Mouse (Mus musculus): ENCODE measurements around the gene Otof.
A peak's percentile ranks its signal among the peaks of the same experiment; 100 is the strongest.

Gene Otof

DNA sequence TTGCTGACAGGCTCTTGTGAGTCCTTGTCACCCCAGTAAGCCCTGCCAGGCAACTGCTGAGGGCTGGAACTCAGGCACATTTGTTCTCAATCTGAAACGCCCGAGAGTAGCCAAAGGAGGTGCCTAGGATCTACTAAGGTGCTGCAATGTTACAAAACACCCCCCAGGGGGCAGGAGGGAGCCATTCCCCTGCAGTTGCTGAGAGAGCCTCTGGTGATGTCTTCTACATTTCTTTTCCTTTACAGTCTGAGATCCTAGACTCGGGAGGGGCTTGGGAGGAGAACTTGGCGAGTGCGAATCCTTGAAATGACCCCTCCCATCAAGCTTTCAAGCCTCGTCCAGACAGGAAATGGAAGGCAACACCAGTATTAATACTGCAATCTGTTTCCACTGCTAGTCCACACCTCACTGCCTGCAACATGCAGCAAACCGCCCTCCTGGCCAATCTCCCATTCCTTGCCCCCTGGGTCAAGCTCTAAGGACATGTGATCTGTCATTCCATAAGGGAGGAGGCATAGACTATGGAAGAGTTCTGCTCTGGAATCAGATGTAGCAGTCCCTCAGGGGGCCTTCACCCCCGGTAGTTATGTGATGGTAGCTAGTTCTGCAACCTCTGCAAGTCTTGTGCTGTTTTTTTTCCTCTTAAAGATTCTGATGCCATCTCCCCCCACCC is 38.0 kb downstream of the Otof start:
- DNase-seq (ENCODE audit: low spot score in 2 of 2): peak; percentile 10 to 24

DNA sequence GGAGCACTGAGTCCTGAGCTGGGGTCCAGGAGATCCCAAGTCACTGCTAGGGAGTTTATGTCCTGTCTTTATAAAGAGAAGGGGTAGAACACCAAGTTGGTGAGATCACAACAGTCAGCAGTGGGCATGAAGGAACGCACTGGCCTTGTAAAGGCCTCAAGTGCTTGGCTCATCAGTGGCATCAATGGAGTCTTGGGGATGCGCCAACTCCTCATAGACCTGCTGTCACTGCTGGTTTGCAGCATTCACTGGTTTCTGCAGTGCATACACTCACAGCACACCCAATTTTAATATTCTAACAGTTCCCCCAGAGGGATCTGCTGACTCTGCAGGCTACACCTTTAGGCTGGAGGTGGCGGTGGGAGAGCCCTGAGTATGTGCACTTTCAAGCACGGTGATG is 38.6 kb downstream of the Otof start:
- no peak for DNase-seq (ENCODE audit: low spot score in 2 of 2)

DNA sequence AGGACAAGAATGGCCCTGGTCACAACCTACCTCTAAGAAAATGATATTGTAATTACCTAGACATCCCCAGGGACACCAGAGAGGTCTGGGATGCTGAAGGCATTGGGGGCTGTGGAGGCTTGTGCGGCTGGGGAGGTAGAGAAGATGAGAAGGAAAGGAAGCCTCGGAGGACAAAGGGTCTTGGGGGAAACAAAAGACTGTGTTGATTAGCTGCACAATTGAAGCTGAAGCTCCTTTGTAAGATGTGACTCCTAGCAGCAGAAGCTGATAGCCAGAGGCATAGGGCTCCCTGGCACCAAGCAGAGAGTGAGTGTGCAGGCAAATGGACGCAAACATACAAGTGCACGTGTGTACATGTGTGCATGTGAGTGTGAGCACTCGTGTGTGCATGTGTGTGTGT is 45.1 kb downstream of the Otof start:
- no peak for DNase-seq (ENCODE audit: low spot score in 2 of 2)

DNA sequence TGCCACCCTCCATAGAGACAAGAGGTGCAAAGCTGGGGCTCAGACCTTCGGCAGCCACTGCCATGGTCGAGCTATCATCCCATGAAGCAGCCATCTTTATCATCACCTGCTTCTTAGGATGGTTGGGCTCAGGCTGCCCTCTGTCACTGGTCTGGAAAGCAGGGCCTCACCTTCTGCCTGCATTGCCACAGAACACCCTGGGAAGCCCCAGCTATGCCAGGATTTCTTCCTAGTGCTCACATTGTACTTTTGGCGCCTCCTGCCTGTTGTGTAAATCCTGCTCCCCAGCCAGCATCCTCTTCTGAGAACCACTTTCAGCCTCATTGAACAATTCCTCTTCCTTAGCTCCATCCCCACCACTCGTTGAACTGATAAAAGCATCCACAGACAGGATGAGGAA is 45.9 kb downstream of the Otof start:
- no peak for DNase-seq (ENCODE audit: low spot score in 2 of 2)

DNA sequence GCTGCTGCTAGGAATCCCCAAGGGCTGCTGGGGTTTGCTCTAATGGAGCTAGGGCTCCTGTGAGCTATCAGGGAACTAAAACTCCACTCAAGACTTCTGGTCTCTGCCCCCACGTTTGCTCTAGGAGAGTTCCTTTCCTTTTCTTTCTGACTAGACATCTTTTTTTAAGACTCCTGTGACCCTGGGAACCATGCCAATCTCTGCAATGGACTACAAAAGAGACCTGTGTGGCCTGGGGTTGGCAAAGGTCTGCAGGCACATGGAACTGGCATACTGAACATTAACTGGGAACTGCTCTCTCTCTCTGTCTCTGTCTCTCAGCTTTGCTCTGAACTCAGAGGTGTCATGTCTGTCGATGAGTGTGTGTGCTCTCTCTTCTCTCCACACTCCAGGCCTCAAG is 46.4 kb downstream of the Otof start:
- DNase-seq (ENCODE audit: low spot score in 2 of 2): no peak

DNA sequence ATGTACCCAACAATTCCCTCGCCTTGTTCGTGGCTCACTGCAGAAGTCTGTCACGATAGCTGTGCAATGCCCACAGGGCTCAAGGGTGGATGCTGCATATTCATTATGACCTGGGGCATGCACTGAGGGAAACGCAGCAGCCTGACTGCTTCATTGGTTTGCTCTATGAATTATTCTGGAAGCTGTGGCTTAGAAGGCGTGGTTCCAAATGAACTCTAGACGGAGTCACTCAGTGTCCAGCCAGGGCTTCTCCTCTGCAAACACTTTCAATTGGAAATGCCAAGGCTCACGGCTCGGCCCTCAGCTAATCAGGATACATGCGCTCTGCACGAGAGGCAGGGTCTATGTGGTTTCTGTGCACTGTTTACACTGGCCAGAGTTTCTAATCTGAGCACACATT is 50.2 kb downstream of the Otof start:
- no peak for DNase-seq (ENCODE audit: low spot score in 2 of 2)

DNA sequence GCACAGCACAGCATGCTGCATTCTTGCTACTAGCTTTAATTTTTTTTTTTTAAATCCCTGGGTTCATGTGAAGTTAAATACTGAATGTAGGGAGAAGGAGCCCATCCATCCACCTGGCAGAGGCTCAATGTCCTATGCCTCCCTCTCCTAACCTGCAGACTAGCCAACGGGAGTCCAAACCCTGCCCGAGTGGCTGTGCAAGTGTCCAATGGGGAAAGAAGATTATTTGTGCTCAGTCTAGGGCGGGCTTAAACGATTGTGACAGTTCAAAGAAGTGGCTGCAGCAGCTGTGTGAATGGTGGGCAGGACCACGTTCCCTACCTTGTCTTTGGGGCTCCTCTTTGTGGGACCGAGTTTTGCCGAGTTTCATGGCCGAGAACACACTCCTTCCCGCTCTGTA is 54.9 kb downstream of the Otof start:
- DNase-seq (ENCODE audit: low spot score in 2 of 2): no peak

DNA sequence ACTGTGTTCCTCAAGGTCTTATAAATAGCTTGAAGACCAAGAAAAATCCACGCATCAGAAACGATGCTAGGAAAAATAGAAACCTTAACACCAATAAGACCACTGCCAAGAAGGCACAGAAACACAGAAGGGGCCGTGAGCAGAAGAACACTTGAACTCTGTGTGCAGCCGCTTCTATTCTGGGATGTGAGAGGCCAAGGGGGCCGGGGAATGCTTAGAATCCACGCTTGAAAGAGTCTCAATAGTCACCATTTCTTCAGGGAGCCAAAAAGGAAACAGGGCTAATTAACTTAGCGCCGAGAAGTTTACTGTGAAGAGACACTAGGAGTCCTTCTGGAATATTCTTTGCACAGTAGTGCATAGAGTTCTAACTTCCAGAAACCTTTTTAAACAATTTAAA is 60.6 kb downstream of the Otof start:
- no peak for DNase-seq (ENCODE audit: low spot score in 2 of 2)

DNA sequence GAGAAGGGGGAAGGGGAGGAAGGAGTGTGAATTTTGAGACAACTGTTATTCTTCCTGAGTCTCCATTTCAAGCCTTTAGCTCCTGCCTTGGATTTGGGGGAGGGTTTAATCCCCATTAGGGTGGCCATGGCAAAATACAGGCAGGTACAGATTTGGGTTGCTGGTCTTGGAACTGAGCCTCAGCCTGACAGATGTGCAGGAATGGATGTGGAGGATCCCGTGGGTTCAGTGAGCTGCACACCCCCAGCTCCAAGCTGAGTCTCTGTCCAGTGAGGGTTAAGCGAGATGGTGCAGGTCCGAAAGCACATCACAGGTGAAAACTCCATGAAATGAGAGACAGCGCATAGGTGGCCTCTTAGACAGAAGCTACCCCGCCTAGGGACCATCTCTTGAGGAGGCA is 61.2 kb downstream of the Otof start:
- no peak for DNase-seq (ENCODE audit: low spot score in 2 of 2)

DNA sequence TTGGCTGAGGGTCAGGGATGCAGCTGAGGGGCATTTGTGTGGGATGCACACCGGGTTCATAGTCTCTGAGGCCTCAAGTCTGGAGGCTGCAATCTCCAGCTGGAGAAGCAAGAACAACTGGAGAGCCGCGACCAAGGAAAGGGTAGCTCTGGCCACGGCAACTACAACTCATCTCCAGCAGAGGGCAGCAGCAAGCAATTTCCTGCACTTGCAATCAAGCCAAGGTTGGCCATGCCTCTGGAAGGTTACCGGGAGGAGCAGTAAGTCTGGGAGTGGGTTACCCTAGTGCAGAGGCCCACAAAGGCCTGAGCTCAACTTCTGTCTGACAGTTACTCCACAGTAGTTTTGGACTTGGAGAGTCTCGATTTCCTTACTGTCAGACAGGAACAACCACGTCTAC is 70.3 kb downstream of the Otof start:
- DNase-seq (ENCODE audit: low spot score in 2 of 2): peak; percentile 15 to 57

DNA sequence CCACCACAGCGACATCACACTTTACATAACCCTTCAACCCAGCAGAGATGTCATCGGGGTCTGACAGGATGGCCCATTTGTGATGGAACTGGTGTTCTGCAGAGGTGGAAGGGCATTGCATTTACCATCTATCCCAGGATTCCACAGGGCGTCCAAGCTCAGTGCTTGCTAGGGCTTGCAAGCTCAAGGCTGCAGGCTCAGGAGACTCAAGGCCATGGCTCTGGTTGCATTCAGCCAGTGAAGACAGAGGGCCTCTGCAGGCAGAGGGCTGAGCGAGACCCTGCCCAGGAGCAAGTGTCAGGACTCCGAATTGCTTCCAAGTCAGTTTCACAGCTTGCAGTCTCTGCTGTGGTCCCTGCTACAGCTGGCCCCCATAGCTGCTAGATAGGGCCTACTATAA is 71.9 kb downstream of the Otof start:
- DNase-seq (ENCODE audit: low spot score in 2 of 2): no peak

DNA sequence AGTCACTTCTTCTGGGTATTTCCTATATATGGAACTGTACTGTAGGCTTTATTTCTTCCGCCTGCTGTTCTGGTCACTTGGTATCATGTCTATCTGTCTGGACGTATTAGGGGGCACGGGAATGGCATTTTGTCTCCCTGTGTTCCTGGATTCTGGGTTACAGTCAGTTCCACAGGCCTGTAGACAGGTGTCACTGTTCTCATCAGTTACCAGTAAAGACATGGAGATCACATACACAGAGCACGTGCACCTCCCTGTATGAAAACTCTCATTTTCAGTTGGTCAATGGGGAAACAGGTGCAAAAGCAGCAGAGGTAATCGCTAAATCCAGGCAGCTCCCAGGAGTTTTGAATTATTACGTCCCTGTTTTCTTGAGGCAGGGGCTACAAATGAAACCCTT is 74.0 kb downstream of the Otof start:
- no peak for DNase-seq (ENCODE audit: low spot score in 2 of 2)

DNA sequence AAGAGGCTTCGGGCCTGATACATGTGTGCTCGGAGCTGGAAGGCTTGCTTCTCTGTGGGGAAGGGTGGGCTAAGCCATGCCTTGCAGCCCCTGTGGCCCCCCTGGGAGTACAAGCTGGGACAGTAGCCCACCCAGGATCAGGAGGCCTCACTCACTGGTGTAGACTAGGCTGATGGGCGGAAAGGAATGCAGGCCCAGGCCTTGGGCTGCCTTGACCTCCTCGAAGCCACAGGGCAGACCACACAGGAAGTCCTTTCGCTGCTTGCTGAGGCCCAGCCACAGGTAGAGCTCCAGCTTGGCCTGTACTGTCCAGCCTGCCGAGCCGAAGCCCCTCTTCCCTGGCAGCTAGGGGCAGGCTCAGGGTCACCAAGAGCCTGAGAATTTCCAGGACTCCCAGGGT is 78.9 kb downstream of the Otof start:
- no peak for DNase-seq (ENCODE audit: low spot score in 2 of 2)

DNA sequence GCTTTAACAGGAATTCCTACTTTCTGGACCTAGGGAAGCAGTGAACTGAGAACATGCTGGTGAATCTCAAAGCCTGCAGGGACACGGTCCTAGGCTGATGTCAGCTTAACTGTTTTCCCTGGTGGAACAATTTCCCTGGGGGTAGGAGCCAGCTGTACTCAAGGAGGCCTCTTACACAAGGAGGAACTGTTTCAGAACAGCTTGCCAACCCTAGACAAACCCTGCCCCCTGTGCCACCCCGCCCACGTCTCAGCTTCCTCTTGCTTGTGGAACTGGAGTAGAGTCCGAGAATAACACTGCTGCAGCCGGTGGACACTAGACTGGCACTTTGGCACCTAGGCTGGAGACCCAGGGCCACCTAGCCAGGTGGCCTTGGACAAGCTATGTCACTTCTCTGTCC is 92.3 kb downstream of the Otof start:
- peak in 1 of 2 experiments; percentile 27 for DNase-seq (ENCODE audit: low spot score in 2 of 2)

DNA sequence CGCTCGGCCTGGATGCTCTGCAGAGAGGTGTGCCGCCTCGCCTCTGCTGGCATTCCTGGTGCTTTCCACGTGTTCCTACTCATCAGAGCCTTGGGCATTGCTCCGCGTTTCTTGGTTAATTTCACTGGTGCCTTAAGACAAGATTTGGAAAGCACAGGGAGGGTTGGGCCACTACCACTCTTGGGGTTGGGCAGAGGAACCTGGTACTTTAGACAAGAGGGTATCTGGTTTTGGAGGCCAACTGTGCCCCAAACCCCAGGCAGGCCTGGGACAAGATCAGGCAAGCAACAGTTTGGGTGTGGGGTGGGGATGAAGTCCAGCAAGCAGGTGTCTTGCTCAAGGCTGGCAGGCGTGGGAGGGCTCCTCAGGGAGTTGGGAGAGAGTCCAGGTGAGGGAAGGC is 94.3 kb downstream of the Otof start:
- peak in 1 of 2 experiments; percentile 8 for DNase-seq (ENCODE audit: low spot score in 2 of 2)

DNA sequence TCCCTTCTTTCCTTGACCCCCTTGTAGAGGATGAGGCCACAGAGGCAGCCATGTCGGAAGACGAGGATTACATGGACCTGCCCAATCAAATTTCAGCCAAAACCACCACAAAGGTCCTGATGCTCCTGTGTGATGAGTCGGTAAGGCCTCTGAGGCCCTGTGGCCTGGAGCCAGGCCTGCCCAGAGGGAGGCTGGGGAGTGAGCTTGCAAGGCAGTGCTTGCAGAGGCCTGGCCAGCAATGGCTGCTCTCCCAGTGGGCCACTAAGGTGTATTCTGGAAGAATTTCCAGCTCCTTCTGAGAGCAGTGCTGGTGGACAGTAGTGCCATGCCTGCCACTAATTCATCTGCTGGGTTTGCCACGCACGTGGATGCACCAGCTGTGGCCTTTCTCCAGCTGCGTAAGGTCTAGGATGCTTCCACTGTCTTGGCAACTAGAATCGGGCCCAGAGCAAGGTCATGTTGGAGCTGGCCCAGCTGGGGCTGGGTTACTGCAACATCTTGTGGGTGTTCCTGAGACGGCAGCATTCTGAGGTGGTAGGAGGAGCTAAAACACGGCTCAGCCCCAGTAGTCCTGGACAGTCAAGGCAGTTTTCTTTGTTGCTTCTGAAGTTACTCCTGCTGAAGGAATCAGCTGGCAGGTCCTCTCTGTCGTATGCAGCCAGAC is 103.2 kb downstream of the Otof start:
- no peak for DNase-seq (ENCODE audit: low spot score in 2 of 2)

DNA sequence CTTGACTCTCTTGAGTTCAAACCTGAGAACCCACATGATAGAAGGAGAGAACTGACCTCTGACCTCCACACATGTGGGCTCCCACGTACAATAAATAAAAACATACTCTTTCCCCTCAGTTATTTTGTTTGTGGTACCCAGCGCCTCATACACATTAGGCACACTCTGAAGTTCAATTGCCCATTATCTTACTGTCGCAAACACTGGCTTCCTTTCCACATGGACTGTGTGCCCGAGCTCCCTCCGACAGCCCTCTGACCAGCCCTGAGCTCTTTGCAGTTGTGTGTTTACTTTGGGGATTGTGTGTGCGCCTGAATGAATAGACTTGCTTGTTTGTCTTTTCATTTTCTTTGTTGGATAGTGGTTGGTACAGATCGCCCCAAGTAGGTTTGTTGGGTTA is 105.1 kb downstream of the Otof start:
- DNase-seq (ENCODE audit: low spot score in 2 of 2): no peak

DNA sequence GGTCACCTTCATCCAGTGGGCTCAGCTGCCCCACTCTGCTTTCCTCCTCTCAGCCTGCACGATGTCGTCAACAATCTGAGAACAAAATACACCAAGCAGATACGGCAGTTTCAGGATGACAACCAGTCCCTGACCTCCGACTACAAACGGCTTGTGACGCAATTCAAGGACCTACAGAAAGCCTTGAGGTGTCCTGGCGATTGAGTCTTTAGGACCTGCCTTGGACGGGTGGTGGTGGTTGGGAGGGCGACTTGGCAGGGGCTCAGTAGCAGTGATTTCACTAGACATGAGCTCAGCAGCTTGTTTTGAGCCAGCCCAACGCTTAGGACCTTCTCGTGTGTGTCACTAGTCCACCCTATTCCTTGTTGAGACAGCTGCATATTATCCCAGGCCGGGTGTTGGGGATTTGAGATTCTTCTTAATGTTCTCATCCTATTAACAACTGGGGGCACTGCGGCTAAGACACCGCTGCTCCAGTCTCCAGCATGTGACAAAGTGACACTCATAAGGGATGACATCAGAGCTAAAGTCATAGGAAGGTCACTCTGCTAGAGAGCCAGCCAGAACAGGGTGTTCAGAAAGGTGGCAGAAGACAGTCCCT is 106.1 kb downstream of the Otof start:
- no peak for DNase-seq (ENCODE audit: low spot score in 2 of 2)

DNA sequence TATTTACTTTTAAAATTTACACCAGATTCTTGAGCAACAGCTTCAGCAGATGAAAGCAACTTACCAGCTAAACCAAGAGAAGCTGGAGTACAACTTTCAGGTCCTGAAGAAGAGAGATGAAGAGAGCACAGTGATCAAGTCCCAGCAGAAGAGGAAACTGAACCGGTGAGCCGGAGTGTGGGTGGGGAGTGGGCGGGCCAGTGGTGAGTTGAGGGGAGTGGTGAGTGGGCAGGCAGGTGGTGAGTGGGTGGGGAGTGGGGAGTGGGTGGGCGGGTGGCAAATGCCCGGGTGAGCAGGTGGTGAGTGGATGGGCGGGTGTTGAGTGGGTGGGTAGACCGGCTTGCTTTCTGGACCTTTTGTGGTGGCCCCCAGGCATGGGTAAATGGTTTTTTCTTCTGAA is 106.6 kb downstream of the Otof start:
- DNase-seq (ENCODE audit: low spot score in 2 of 2): no peak

DNA sequence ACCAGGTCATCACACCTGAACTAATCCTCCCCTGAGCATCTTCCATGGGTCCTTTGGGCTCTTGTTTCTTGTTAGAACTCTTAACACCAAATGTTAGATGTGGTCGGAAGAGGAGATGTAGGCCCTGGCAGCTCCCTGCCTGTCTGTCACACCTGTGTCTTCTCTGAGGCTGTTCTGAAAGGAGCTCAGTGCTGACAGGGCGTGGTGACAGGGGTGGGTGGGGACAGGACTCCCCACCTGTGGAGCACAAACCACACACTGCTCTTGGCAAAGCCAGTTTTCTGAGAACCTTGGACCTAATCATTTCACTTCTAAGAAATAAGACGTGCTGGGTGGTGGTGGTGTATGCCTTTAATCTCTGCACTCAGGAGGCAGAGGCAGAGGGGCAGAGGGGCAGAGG is 108.1 kb downstream of the Otof start:
- DNase-seq (ENCODE audit: low spot score in 2 of 2): no peak

DNA sequence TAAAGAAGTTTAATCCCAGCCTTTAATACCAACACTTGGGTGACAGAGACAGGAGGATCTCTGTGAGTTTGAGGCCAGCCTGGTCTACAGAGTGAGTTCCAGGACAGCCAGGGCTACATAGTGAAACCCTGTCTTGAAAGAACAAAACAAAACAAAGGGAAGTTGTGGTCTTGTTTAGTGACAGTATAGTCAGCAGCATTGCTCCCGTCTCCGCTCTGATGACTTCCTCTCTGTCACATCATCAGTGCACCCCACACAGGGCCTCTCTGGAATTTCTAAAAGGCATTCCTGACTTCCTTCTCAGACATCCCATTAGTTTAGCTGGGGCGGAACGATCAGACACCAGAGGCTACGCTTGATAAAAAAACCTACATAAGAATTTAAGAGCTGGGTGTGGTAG is 117.8 kb downstream of the Otof start:
- DNase-seq (ENCODE audit: low spot score in 2 of 2): no peak

DNA sequence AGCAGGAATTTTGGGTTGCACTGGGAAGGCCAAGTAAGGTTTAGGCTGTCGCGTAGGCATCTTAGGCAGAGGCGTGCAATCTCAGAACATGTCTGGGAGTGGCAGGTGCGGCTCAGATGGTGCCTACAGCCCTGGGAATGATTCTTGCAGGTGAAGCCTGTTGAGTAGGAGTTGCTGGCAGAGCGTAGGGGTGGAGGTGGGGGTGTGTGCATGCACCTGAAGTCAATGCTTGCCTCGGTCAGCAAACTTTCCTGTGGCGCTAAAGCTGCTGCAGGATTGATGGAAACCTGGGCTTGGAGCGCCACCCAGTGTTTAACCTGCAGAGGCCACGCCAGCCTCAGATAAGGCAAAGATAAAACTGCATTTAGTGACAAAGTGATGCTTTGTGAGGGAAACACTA is 118.6 kb downstream of the Otof start:
- peak; percentile 44 to 66 for DNase-seq (ENCODE audit: low spot score in 2 of 2)

DNA sequence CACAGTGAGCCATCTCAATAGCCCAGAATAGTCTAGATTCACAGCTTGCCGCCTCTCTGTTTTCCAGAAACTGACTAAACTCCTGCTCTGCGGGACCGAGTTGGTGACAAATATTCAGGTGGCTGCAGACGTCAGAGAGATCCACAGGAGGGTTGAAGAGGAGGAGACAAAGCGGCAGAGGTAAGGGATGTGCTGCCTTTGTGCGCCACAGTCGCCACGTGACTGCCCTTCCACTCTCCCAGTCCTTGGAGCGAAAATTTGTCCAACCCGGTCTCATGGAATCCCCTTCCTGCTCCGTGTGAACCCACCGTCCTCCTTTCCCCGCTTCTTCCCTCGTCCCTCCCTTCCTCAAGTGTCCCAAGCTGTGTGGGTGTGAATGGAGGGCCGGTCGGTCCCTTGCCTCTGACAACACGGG is 119.1 kb downstream of the Otof start:
- DNase-seq (ENCODE audit: low spot score in 2 of 2): no peak
